In the genomic region with DNA sequence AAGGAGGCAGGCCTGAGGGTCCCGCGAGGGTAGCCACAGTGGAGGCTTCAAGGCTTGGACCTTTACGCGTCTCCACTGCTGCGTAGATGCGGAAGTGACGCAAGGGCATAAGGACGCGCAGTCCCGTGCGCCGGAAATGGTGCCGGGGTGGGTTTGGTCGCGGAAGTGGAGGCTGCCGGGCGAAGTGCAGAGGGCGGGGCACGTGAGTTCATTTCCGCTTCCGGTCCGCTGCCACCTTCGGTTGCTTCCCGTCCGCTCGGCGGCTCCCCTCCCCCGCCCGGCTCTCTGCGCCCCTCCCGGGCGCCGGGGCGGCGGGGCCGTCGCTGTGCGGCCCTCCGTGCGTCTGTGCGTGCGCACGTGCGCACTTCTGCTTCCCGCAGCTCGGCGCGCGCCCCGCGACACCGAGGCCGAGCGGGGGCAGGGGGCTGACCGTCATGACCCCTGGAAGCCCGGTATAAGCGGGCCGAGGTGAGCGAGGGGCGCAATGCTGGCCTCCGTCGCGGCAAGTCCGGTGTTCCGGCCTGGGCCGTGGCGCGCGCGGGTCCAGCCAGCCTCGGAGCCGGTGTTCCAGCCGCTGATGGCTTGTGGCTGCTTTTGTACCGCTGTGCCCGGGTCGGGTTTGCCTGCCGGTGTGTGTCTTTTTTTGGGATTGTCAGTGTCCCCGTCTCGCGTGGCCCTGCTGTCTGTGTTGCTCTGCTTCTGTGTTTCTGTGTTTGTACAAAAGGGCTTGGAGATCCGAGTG, we compare ENCODE assay signal across 8 mouse cellular contexts. TPM values are rescaled to one million over a fixed set of nuclear protein-coding genes. Genes with fewer than 3 reads are reported as not detected.
DNase-seq lines count a peak whose midpoint lies in the region; ATAC-seq lines count a peak whose summit lies in the region.

Gene Epn1 (plus strand): TSS at position 226 of the 742 bp plus-strand sequence.

- peak within 1 kb of the TSS; percentile 84 for H3K4me2 ChIP-seq in hindbrain, embryonic 11.5 days (replicated peaks; ENCODE audit: low read depth, low read length)

- H3K4me1 ChIP-seq in hindbrain, embryonic 11.5 days (replicated peaks; ENCODE audit: control insufficient read depth, insufficient read depth, low read length), result no peaks in the 10 kb centered on the region

- WGBS in hindbrain, embryonic 11.5 days, result under 1% methylated on average over 73 of the region's 81 CpGs

- peak within 1 kb of the TSS; percentile 99 for H3K4me3 ChIP-seq in hindbrain, embryonic 11.5 days (ENCODE audit: low read depth, low read length)

- H3K27me3 ChIP-seq in hindbrain, embryonic 11.5 days (ENCODE audit: control insufficient read depth, insufficient read depth, low read length), result no peaks in the 10 kb centered on the region

- peaks cover 12% of the 10 kb centered on the region for H3K36me3 ChIP-seq in hindbrain, embryonic 11.5 days (ENCODE audit: control insufficient read depth, insufficient read depth, low read length)

- peak within 1 kb of the TSS; percentile 85 for H3K27ac ChIP-seq in hindbrain, embryonic 11.5 days (ENCODE audit: low read depth, low read length)

- DNase-seq in MN1 (ENCODE audit: low spot score), result peak; percentile 95
- peak; percentile 94 for DNase-seq in cerebellum, adult 9-10 months
- DNase-seq in frontal cortex, adult 2 months (ENCODE audit: extremely low spot score in 1 of 2, low spot score in 1 of 2), result peak; percentile 93 to 98
- peak; percentile 97 for DNase-seq in hindbrain, embryonic 11.5 days (ENCODE audit: low spot score)
- DNase-seq in layer of hippocampus, postnatal 10 days (ENCODE audit: low spot score in 2 of 2), result peak; percentile 95 to 97
- peak; percentile 98 for DNase-seq in lung, postnatal 10 days
- DNase-seq in ovary, postnatal 36 days (ENCODE audit: low spot score), result peak; percentile 94
- DNase-seq in thymus, postnatal 25 days, result peak; percentile 96

- ATAC-seq in hindbrain, embryonic 11.5 days (ENCODE audit: low FRiP score), result peak; percentile 96

- no peaks in the 10 kb centered on the region for H3K9me3 ChIP-seq in hindbrain, embryonic 11.5 days (ENCODE audit: control insufficient read depth, low read length)

- H3K9ac ChIP-seq in hindbrain, embryonic 11.5 days (ENCODE audit: low read depth, low read length), result peak within 1 kb of the TSS; percentile 97

RNA-seq across cellular contexts. Expression of gene Epn1, which starts in this region (rescaled TPM):
- 387 and 425 TPM in 2 replicates for polyA plus RNA-seq in frontal cortex, adult 2 months (2012; rRNA removed)
- polyA plus RNA-seq in hindbrain, embryonic 11.5 days (2014; fragmentation: Nextera tagmentation; extraction: Ambion mirVana), result 54.2 and 55.3 TPM in 2 replicates
- total RNA-seq in layer of hippocampus, postnatal 10 days (2021), result 100 to 1,000 TPM; 402 to 408 TPM

Comparison
In these comparisons a context has a peak if more than half of its experiments do, and no peak if none do; other contexts are left out.
1. Peak in every context shown above with its lines: DNase-seq, ATAC-seq, H3K4me3 ChIP-seq and H3K27ac ChIP-seq.